Mouse (Mus musculus): ENCODE results near the gene Acmsd. TPM values are rescaled to one million over a fixed set of nuclear protein-coding genes. Genes with fewer than 3 reads are reported as not detected.
A peak's percentile ranks its signal among the peaks of the same experiment; 100 is the strongest.

The Acmsd gene
- polyA plus RNA-seq (2015; fragmentation: Nextera tagmentation; extraction: Ambion mirVana): 9.2 and 10.9 TPM in 2 replicates

GRCm38 (mm10) chr1:127729096-127729495 lies at the start of gene Acmsd:
Acmsd (plus strand) TSS chr1:127729413.
- ATAC-seq (ENCODE audit: low read depth) (no peak), DNase-seq (no peak)
- no peak within 1 kb of the TSS for H3K4me3 ChIP-seq (replicated peaks)
- no peak within 1 kb of the TSS for H3K4me2 ChIP-seq
- no peak within 1 kb of the TSS for H3K27ac ChIP-seq
- no peaks in the 10 kb centered on the region for H3K9me3 ChIP-seq (replicated peaks)
- no peaks in the 10 kb centered on the region for H3K36me3 ChIP-seq
- H3K4me1 ChIP-seq (replicated peaks): no peaks in the 10 kb centered on the region
- H3K9ac ChIP-seq: no peak within 1 kb of the TSS
- WGBS (ENCODE audit: insufficient replicate concordance): 70% methylated on average over 4 of the region's 4 CpGs
- no peaks in the 10 kb centered on the region for H3K27me3 ChIP-seq

GRCm38 (mm10) chr1:127679498-127680133 lies 49.6 kb upstream of the Acmsd start, which contains the start of gene Tmem163:
Tmem163 (minus strand) TSS chr1:127679548.
- Histone ChIP-seq H3K4me1 (replicated peaks) (peaks cover 16% of the 10 kb centered on the region), H3K9ac (no peak within 1 kb of the TSS), H3K4me2 (peak within 1 kb of the TSS; percentile 75; the same call in 1 of the 2 replicates), H3K27me3 (peaks cover 57% of the 10 kb centered on the region), H3K9me3 (replicated peaks) (no peaks in the 10 kb centered on the region), H3K4me3 (replicated peaks) (no peak within 1 kb of the TSS), H3K27ac (no peak within 1 kb of the TSS), H3K36me3 (no peaks in the 10 kb centered on the region)
- ATAC-seq (ENCODE audit: low read depth) (no peak), DNase-seq (no peak)
- WGBS (ENCODE audit: insufficient replicate concordance): 21% methylated on average over 18 of the region's 18 CpGs

GRCm38 (mm10) chr1:127696533-127696932 lies 32.7 kb upstream of the Acmsd start:
- Histone ChIP-seq H3K36me3 (no peaks in the 10 kb centered on the region), H3K27ac (no peak overlapping the region), H3K4me1 (replicated peaks) (no peaks in the 10 kb centered on the region), H3K4me2 (no peak overlapping the region), H3K4me3 (replicated peaks) (no peak overlapping the region), H3K9me3 (replicated peaks) (no peaks in the 10 kb centered on the region), H3K9ac (no peak overlapping the region), H3K27me3 (no peaks in the 10 kb centered on the region)
- DNase-seq: no peak
- no peak for ATAC-seq (ENCODE audit: low read depth)
- WGBS (ENCODE audit: insufficient replicate concordance): 12% methylated on average over 2 of the region's 2 CpGs

GRCm38 (mm10) chr1:127702187-127702586 lies 27.0 kb upstream of the Acmsd start:
- H3K27me3 ChIP-seq: no peaks in the 10 kb centered on the region
- DNase-seq (no peak), ATAC-seq (ENCODE audit: low read depth) (no peak)
- no peak overlapping the region for H3K9ac ChIP-seq
- H3K4me3 ChIP-seq (replicated peaks): no peak overlapping the region
- H3K4me2 ChIP-seq: no peak overlapping the region
- H3K9me3 ChIP-seq (replicated peaks): no peaks in the 10 kb centered on the region
- 63% methylated on average over 1 of the region's 1 CpGs for WGBS (ENCODE audit: insufficient replicate concordance)
- H3K4me1 ChIP-seq (replicated peaks): no peaks in the 10 kb centered on the region
- no peaks in the 10 kb centered on the region for H3K36me3 ChIP-seq
- H3K27ac ChIP-seq: no peak overlapping the region

GRCm38 (mm10) chr1:127706269-127706668 lies 22.9 kb upstream of the Acmsd start:
- Histone ChIP-seq H3K9me3 (replicated peaks) (no peaks in the 10 kb centered on the region), H3K27me3 (no peaks in the 10 kb centered on the region), H3K27ac (no peak overlapping the region), H3K4me3 (replicated peaks) (no peak overlapping the region), H3K4me2 (no peak overlapping the region), H3K36me3 (no peaks in the 10 kb centered on the region), H3K9ac (no peak overlapping the region), H3K4me1 (replicated peaks) (no peaks in the 10 kb centered on the region)
- ATAC-seq (ENCODE audit: low read depth) (no peak), DNase-seq (no peak)
- WGBS (ENCODE audit: insufficient replicate concordance): 54% methylated on average over 5 of the region's 5 CpGs

- Histone ChIP-seq H3K4me2 (no peak overlapping the region), H3K27me3 (no peaks in the 10 kb centered on the region; the same call in 1 of the 2 replicates), H3K4me3 (replicated peaks) (no peak overlapping the region), H3K36me3 (no peaks in the 10 kb centered on the region), H3K9ac (no peak overlapping the region), H3K27ac (no peak overlapping the region), H3K9me3 (replicated peaks) (no peaks in the 10 kb centered on the region), H3K4me1 (replicated peaks) (no peaks in the 10 kb centered on the region)
- WGBS (ENCODE audit: insufficient replicate concordance): 66% methylated on average over 8 of the region's 8 CpGs
- ATAC-seq (ENCODE audit: low read depth) (no peak), DNase-seq (no peak)
Observed at GRCm38 (mm10) chr1:127716441-127716840, 12.8 kb upstream of the Acmsd start.

GRCm38 (mm10) chr1:127718290-127718689 lies 10.9 kb upstream of the Acmsd start:
- H3K4me1 ChIP-seq (replicated peaks): no peaks in the 10 kb centered on the region
- H3K9ac ChIP-seq: no peak overlapping the region
- H3K27ac ChIP-seq: no peak overlapping the region
- no peaks in the 10 kb centered on the region for H3K9me3 ChIP-seq (replicated peaks)
- no peaks in the 10 kb centered on the region; the same call in 1 of the 2 replicates for H3K27me3 ChIP-seq
- 48% methylated on average over 1 of the region's 1 CpGs for WGBS (ENCODE audit: insufficient replicate concordance)
- H3K4me3 ChIP-seq (replicated peaks): no peak overlapping the region
- no peaks in the 10 kb centered on the region for H3K36me3 ChIP-seq
- no peak for ATAC-seq (ENCODE audit: low read depth)
- no peak for DNase-seq
- H3K4me2 ChIP-seq: no peak overlapping the region

- no peak overlapping the region for H3K4me2 ChIP-seq
- ATAC-seq (ENCODE audit: low read depth) (no peak), DNase-seq (no peak)
- no peaks in the 10 kb centered on the region; the same call in 1 of the 2 replicates for H3K27me3 ChIP-seq
- no peaks in the 10 kb centered on the region for H3K9me3 ChIP-seq (replicated peaks)
- H3K36me3 ChIP-seq: no peaks in the 10 kb centered on the region
- no peak overlapping the region for H3K4me3 ChIP-seq (replicated peaks)
- H3K9ac ChIP-seq: no peak overlapping the region
- H3K27ac ChIP-seq: no peak overlapping the region
- WGBS (ENCODE audit: insufficient replicate concordance): 43% methylated on average over 2 of the region's 2 CpGs
- no peaks in the 10 kb centered on the region for H3K4me1 ChIP-seq (replicated peaks)
Observed at GRCm38 (mm10) chr1:127723596-127723995, 5.6 kb upstream of the Acmsd start.

GRCm38 (mm10) chr1:127731086-127731485 lies 1.9 kb downstream of the Acmsd start:
- no peak overlapping the region for H3K27ac ChIP-seq
- no peaks in the 10 kb centered on the region for H3K4me1 ChIP-seq (replicated peaks)
- no peak overlapping the region for H3K4me2 ChIP-seq
- H3K4me3 ChIP-seq (replicated peaks): no peak overlapping the region
- ATAC-seq (ENCODE audit: low read depth) (no peak), DNase-seq (no peak)
- no peaks in the 10 kb centered on the region for H3K27me3 ChIP-seq
- no peaks in the 10 kb centered on the region for H3K36me3 ChIP-seq
- WGBS (ENCODE audit: insufficient replicate concordance): 60% methylated on average over 3 of the region's 3 CpGs
- H3K9ac ChIP-seq: no peak overlapping the region
- H3K9me3 ChIP-seq (replicated peaks): no peaks in the 10 kb centered on the region

GRCm38 (mm10) chr1:127732435-127732834 lies 3.2 kb downstream of the Acmsd start:
- WGBS (ENCODE audit: insufficient replicate concordance): 59% methylated on average over 3 of the region's 3 CpGs
- no peak overlapping the region for H3K9ac ChIP-seq
- no peak overlapping the region for H3K4me2 ChIP-seq
- no peak for DNase-seq
- H3K4me1 ChIP-seq (replicated peaks): no peaks in the 10 kb centered on the region
- no peak overlapping the region for H3K4me3 ChIP-seq (replicated peaks)
- no peaks in the 10 kb centered on the region for H3K9me3 ChIP-seq (replicated peaks)
- H3K27ac ChIP-seq: no peak overlapping the region
- H3K36me3 ChIP-seq: no peaks in the 10 kb centered on the region
- ATAC-seq (ENCODE audit: low read depth): no peak
- 0 out of 2 replicates have a peak, but pooled peaks cover under 1% of the 10 kb centered on the region for H3K27me3 ChIP-seq

- H3K9ac ChIP-seq: no peak overlapping the region
- no peaks in the 10 kb centered on the region for H3K4me1 ChIP-seq (replicated peaks)
- WGBS (ENCODE audit: insufficient replicate concordance): 58% methylated on average over 3 of the region's 3 CpGs
- no peak overlapping the region for H3K27ac ChIP-seq
- no peaks in the 10 kb centered on the region for H3K36me3 ChIP-seq
- H3K9me3 ChIP-seq (replicated peaks): no peaks in the 10 kb centered on the region
- ATAC-seq (ENCODE audit: low read depth) (no peak), DNase-seq (no peak)
- no peak overlapping the region for H3K4me3 ChIP-seq (replicated peaks)
- H3K27me3 ChIP-seq: 0 out of 2 replicates have a peak, but pooled peaks cover 3% of the 10 kb centered on the region
- H3K4me2 ChIP-seq: no peak overlapping the region
Observed at GRCm38 (mm10) chr1:127732841-127733240, 3.6 kb downstream of the Acmsd start.

GRCm38 (mm10) chr1:127735356-127735755 lies 6.1 kb downstream of the Acmsd start:
- H3K4me3 ChIP-seq (replicated peaks): no peak overlapping the region
- DNase-seq (no peak), ATAC-seq (ENCODE audit: low read depth) (no peak)
- no peaks in the 10 kb centered on the region for H3K9me3 ChIP-seq (replicated peaks)
- no peaks in the 10 kb centered on the region for H3K4me1 ChIP-seq (replicated peaks)
- no peak overlapping the region for H3K4me2 ChIP-seq
- 0 out of 2 replicates have a peak, but pooled peaks cover 3% of the 10 kb centered on the region for H3K27me3 ChIP-seq
- 57% methylated on average over 3 of the region's 3 CpGs for WGBS (ENCODE audit: insufficient replicate concordance)
- H3K9ac ChIP-seq: no peak overlapping the region
- no peak overlapping the region for H3K27ac ChIP-seq
- no peaks in the 10 kb centered on the region for H3K36me3 ChIP-seq
